Mouse (Mus musculus): ENCODE data around the gene Mapkap1.

DNA sequence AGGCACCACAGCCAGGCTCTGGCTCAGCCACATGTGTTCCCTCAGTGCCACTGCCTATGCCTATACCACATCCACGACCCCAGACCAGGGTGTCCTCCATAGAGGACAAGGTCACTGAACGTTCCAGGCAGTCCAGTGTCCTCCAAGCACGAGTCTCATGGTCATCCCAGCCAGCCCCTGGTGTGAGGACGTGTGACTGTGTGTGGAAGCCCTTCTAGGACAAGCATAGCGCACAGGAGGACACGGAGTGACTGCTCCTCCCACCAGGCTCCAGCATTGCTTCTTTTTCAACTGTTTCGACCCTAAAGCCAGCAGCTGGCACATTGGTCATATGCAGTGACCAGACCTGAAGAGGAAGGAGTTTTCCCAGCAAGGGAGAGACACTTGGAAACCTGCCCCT is 223.2 kb downstream of the Mapkap1 start:
- TF ChIP-seq POLR2A (IDR thresholded peaks at IDR 0.05; ENCODE audit: borderline replicate concordance, extremely low read depth, low read depth, low read length) (no peak), CTCF (IDR thresholded peaks at IDR 0.05; ENCODE audit: insufficient read depth, low read length) (no peak)
